Mouse (Mus musculus) midbrain, postnatal 0 days (tissue): ENCODE measurements around the gene Olfr1440. TPM values are rescaled to one million over a fixed set of nuclear protein-coding genes. Genes with fewer than 3 reads are reported as not detected.

Source experiments
- ATAC-seq: fragments of 200-750 bp; cut with Nextera tagmentation; 2 replicates; pipeline ENCODE4 v1.8.0; 2017; ENCODE audit warnings: moderate number of reproducible peaks, mild to moderate bottlenecking, moderate TSS enrichment, moderate library complexity; ENCODE audit not compliant: low FRiP score
- DNase-seq: peaks from one replicate; pipeline ENCODE4 v3.0.0-alpha.2; 2015; ENCODE audit warnings: low spot score
- H3K27ac ChIP-seq: fragments of 300-500 bp; sonication (generic); 2 replicates; pipeline ENCODE4 v1.5.1; 2014; ENCODE audit warnings: low read depth, mild to moderate bottlenecking, low read length, mixed read lengths
- H3K27me3 ChIP-seq: fragments of 300-500 bp; sonication (generic); 2 replicates; pipeline ENCODE4 v1.6.1; 2014; ENCODE audit warnings: low read length, control low read depth, mixed read lengths; ENCODE audit not compliant: insufficient read depth
- H3K36me3 ChIP-seq: fragments of 300-500 bp; sonication (generic); 2 replicates; pipeline ENCODE4 v1.6.1; 2014; ENCODE audit warnings: low read length, control low read depth, mixed read lengths; ENCODE audit not compliant: insufficient read depth
- H3K4me1 ChIP-seq: fragments of 300-500 bp; sonication (generic); 2 replicates; pipeline ENCODE4 v1.6.1; 2014; ENCODE audit warnings: mild to moderate bottlenecking, control low read depth, antibody characterized with exemption, low read length, mixed read lengths; ENCODE audit not compliant: insufficient read depth
- H3K4me2 ChIP-seq: fragments of 300-500 bp; sonication (generic); 2 replicates; pipeline ENCODE4 v1.6.1; 2014; ENCODE audit warnings: low read depth, mild to moderate bottlenecking, low read length, mixed read lengths; ENCODE audit not compliant: poor library complexity, severe bottlenecking
- H3K4me3 ChIP-seq: fragments of 300-500 bp; sonication (generic); 2 replicates; pipeline ENCODE4 v1.5.1; 2014; ENCODE audit warnings: low read depth, mild to moderate bottlenecking, low read length, moderate library complexity
- H3K9ac ChIP-seq: fragments of 300-500 bp; sonication (generic); replicated peaks from 2 replicates; pipeline ENCODE4 v1.6.1; 2014; ENCODE audit warnings: mild to moderate bottlenecking, low read length, moderate library complexity, mixed read lengths; ENCODE audit not compliant: poor library complexity, severe bottlenecking
- H3K9me3 ChIP-seq: fragments of 300-500 bp; sonication (generic); 2 replicates; pipeline ENCODE4 v1.6.1; 2016; ENCODE audit warnings: low read length, control low read depth
- CTCF ChIP-seq: IDR thresholded peaks from 2 replicates; pipeline ENCODE4 v1.5.1; 2016; ENCODE audit warnings: antibody characterized with exemption, mild to moderate bottlenecking
- WGBS: fragments of 180-500 bp; shearing (Covaris S2); extraction: QIAGEN DNeasy Blood & Tissue Kit; methylation state at CpG from one replicate; pipeline ENCODE4 v1.1.7; 2014; 5-methylcytosine and 5-hydroxymethylcytosine counted together
- polyA plus RNA-seq: library from polyadenylated mRNA; unstranded; fragments of >200 nt; fragmentation: Nextera tagmentation; extraction: Ambion mirVana; gene quantifications from 2 replicates; pipeline ENCODE4 v1.2.1, GENCODE M21; 2015
- total RNA-seq: library from RNA; depleted of rRNA; stranded (reverse); fragments of >200 nt; gene quantifications from 2 replicates; pipeline ENCODE4 v1.2.3, GENCODE M21; 2014; rRNA removed

Gene Olfr1440
- total RNA-seq (not detected in 2 replicates), polyA plus RNA-seq (not detected in 2 replicates)

GRCm38 (mm10) chr19:12386979-12387378 lies at the start of gene Olfr1440:
Gene Olfr1440, plus strand, starts transcription at chr19:12387279.
- Histone ChIP-seq H3K27ac (no peak within 1 kb of the TSS), H3K4me3 (no peak within 1 kb of the TSS), H3K36me3 (no peaks in the 10 kb centered on the region), H3K4me2 (no peak within 1 kb of the TSS), H3K4me1 (no peaks in the 10 kb centered on the region), H3K27me3 (no peaks in the 10 kb centered on the region), H3K9me3 (no peaks in the 10 kb centered on the region), H3K9ac (no peak within 1 kb of the TSS)
- ATAC-seq (no peak), DNase-seq (no peak)
- TF ChIP-seq CTCF = no peak
- 87% methylated on average over 2 of the region's 2 CpGs for WGBS

GRCm38 (mm10) chr19:12373004-12373403 lies 14.1 kb upstream of the Olfr1440 start:
- no peak overlapping the region for H3K4me3 ChIP-seq
- H3K4me2 ChIP-seq = no peak overlapping the region
- H3K9me3 ChIP-seq = no peaks in the 10 kb centered on the region
- ATAC-seq (no peak), DNase-seq (no peak)
- H3K36me3 ChIP-seq = no peaks in the 10 kb centered on the region
- H3K27ac ChIP-seq = no peak overlapping the region
- TF ChIP-seq CTCF = no peak
- no peak overlapping the region for H3K9ac ChIP-seq
- no peaks in the 10 kb centered on the region for H3K4me1 ChIP-seq
- H3K27me3 ChIP-seq = no peaks in the 10 kb centered on the region
- WGBS = 80% methylated on average over 3 of the region's 3 CpGs

- H3K4me1 ChIP-seq = no peaks in the 10 kb centered on the region
- WGBS = 67% methylated on average over 2 of the region's 2 CpGs
- H3K4me3 ChIP-seq = no peak overlapping the region
- H3K27ac ChIP-seq = no peak overlapping the region
- H3K4me2 ChIP-seq = no peak overlapping the region
- DNase-seq (peak; percentile 17), ATAC-seq (no peak)
- no peaks in the 10 kb centered on the region for H3K9me3 ChIP-seq
- H3K27me3 ChIP-seq = no peaks in the 10 kb centered on the region
- no peak overlapping the region for H3K9ac ChIP-seq
- no peak for TF ChIP-seq CTCF
- no peaks in the 10 kb centered on the region for H3K36me3 ChIP-seq
Observed at GRCm38 (mm10) chr19:12374465-12375025, 12.5 kb upstream of the Olfr1440 start.

- Histone ChIP-seq H3K4me3 (no peak overlapping the region), H3K36me3 (no peaks in the 10 kb centered on the region), H3K27ac (no peak overlapping the region), H3K9ac (no peak overlapping the region), H3K9me3 (no peaks in the 10 kb centered on the region), H3K4me1 (no peaks in the 10 kb centered on the region), H3K4me2 (no peak overlapping the region), H3K27me3 (no peaks in the 10 kb centered on the region)
- no peak for ATAC-seq
- no peak for TF ChIP-seq CTCF
- no peak for DNase-seq
Observed at GRCm38 (mm10) chr19:12413737-12414136, 26.7 kb downstream of the Olfr1440 start.

- no peak for ATAC-seq
- Histone ChIP-seq H3K4me3 (no peak within 1 kb of the TSS), H3K4me2 (no peak within 1 kb of the TSS), H3K27me3 (no peaks in the 10 kb centered on the region), H3K4me1 (no peaks in the 10 kb centered on the region), H3K9me3 (no peaks in the 10 kb centered on the region), H3K27ac (no peak within 1 kb of the TSS), H3K9ac (no peak within 1 kb of the TSS), H3K36me3 (no peaks in the 10 kb centered on the region)
- DNase-seq = no peak
- TF ChIP-seq CTCF = no peak
Observed at GRCm38 (mm10) chr19:12417361-12417760, 30.3 kb downstream of the Olfr1440 start, which contains the start of gene Olfr1441. Gene Olfr1441, plus strand, starts transcription at chr19:12417433.

GRCm38 (mm10) chr19:12418312-12418711 lies 31.2 kb downstream of the Olfr1440 start:
- no peak overlapping the region for H3K9ac ChIP-seq
- no peaks in the 10 kb centered on the region for H3K4me1 ChIP-seq
- H3K27ac ChIP-seq = no peak overlapping the region
- no peak overlapping the region for H3K4me2 ChIP-seq
- TF ChIP-seq CTCF = no peak
- no peak for ATAC-seq
- no peaks in the 10 kb centered on the region for H3K27me3 ChIP-seq
- H3K4me3 ChIP-seq = no peak overlapping the region
- 90% methylated on average over 3 of the region's 3 CpGs for WGBS
- no peak for DNase-seq
- H3K9me3 ChIP-seq = no peaks in the 10 kb centered on the region
- H3K36me3 ChIP-seq = no peaks in the 10 kb centered on the region
